Mouse (Mus musculus) CH12.LX (cell line): ENCODE data around the gene Pigk. TPM values are rescaled to one million over a fixed set of nuclear protein-coding genes. Genes with fewer than 3 reads are reported as not detected.

Experiments used
- DNase-seq: peaks from one replicate; pipeline ENCODE4 v3.0.0-alpha.2; 2013; ENCODE audit errors: extremely low read depth
- H3K27ac ChIP-seq: 2 replicates; pipeline ENCODE4 v1.5.1; 2012; ENCODE audit warnings: low read depth, mild to moderate bottlenecking, control low read depth, moderate library complexity; ENCODE audit not compliant: insufficient read depth
- H3K27me3 ChIP-seq: replicated peaks from 2 replicates; pipeline ENCODE3; 2012; ENCODE audit warnings: inconsistent platforms
- H3K36me3 ChIP-seq, 2 experiments: replicated peaks in 1 of 2; 2 replicates each; pipeline versions ENCODE3 to v1.6.1; 2012; ENCODE audit warnings: inconsistent platforms in 1 of 2, low read length in 1 of 2, mild to moderate bottlenecking in 1 of 2, mixed read lengths in 1 of 2, moderate library complexity in 1 of 2; ENCODE audit not compliant: control insufficient read depth in 1 of 2, insufficient read depth in 1 of 2
- H3K4me1 ChIP-seq, 2 experiments: 2 replicates each; pipeline ENCODE4 v1.6.1; 2012; ENCODE audit warnings: inconsistent platforms in 1 of 2, moderate library complexity in 1 of 2; ENCODE audit not compliant: insufficient read depth in 2 of 2, control insufficient read depth in 1 of 2
- H3K4me2 ChIP-seq: 2 replicates; pipeline ENCODE4 v1.6.1; 2012; ENCODE audit warnings: low read depth, mild to moderate bottlenecking, control low read depth; ENCODE audit not compliant: poor library complexity, insufficient read depth, severe bottlenecking
- H3K4me3 ChIP-seq, 3 experiments: fragments of 150-350 bp in 1 of 3; sonication (generic) in 1 of 3; replicated peaks in 1 of 3; 2 replicates each; pipeline versions ENCODE3 to v1.5.1; 2011 to 2012; ENCODE audit warnings: low read depth in 2 of 3, low read length in 2 of 3, mild to moderate bottlenecking in 2 of 3, moderate library complexity in 2 of 3, control low read depth in 1 of 3, improper control_type of control experiment in 1 of 3, inconsistent platforms in 1 of 3, mixed read lengths in 1 of 3; ENCODE audit not compliant: poor library complexity in 1 of 3
- H3K79me2 ChIP-seq: replicated peaks from 2 replicates; pipeline ENCODE4 v1.6.1; 2012; ENCODE audit warnings: mild to moderate bottlenecking, moderate library complexity; ENCODE audit not compliant: control insufficient read depth, poor library complexity, insufficient read depth, severe bottlenecking; ENCODE audit errors: extremely low read depth
- H3K9ac ChIP-seq: 2 replicates; pipeline ENCODE4 v1.6.1; 2012; ENCODE audit warnings: low read depth, mild to moderate bottlenecking, control low read depth, moderate library complexity; ENCODE audit not compliant: insufficient read depth
- H3K9me3 ChIP-seq: replicated peaks from 2 replicates; pipeline ENCODE3; 2012; ENCODE audit warnings: low read length, inconsistent platforms, mixed read lengths
- CHD1 ChIP-seq: IDR thresholded peaks from 2 replicates; pipeline ENCODE4 v1.6.1; 2012; ENCODE audit warnings: low read depth, low read length, improper control_type of control experiment, inconsistent platforms
- CHD2 ChIP-seq: IDR thresholded peaks from 2 replicates; pipeline ENCODE4 v1.6.1; 2011; ENCODE audit warnings: low read length, improper control_type of control experiment
- CTCF ChIP-seq, 2 experiments: IDR thresholded peaks in 1 of 2; conservative IDR thresholded peaks in 1 of 2; 2 replicates each; pipeline ENCODE4 v1.5.1; 2011 to 2012; ENCODE audit warnings: low read depth in 2 of 2, low read length in 2 of 2, improper control_type of control experiment in 1 of 2, inconsistent platforms in 1 of 2, mild to moderate bottlenecking in 1 of 2, moderate library complexity in 1 of 2
- E2F4 ChIP-seq: IDR thresholded peaks from 2 replicates; pipeline ENCODE4 v1.6.1; 2011; ENCODE audit warnings: low read depth, low read length, improper control_type of control experiment; ENCODE audit not compliant: insufficient replicate concordance
- ELF1 ChIP-seq: IDR thresholded peaks from 2 replicates; pipeline ENCODE4 v1.6.1; 2014; ENCODE audit warnings: low read depth, mild to moderate bottlenecking, inconsistent platforms, low read length, improper control_type of control experiment
- ETS1 ChIP-seq: conservative IDR thresholded peaks from 2 replicates; pipeline ENCODE4 v1.6.1; 2012; ENCODE audit warnings: low read depth, mild to moderate bottlenecking, inconsistent platforms, low read length, improper control_type of control experiment, moderate library complexity
- HCFC1 ChIP-seq: IDR thresholded peaks from 2 replicates; pipeline ENCODE4 v1.6.1; 2012; ENCODE audit warnings: low read depth, mild to moderate bottlenecking, inconsistent platforms, low read length, improper control_type of control experiment
- PAX5 ChIP-seq: IDR thresholded peaks from 2 replicates; pipeline ENCODE4 v1.6.1; 2012; ENCODE audit warnings: low read length, inconsistent platforms, mixed read lengths
- POLR2A ChIP-seq: IDR thresholded peaks from 2 replicates; pipeline ENCODE4 v1.6.1; 2011; ENCODE audit warnings: low read depth, mild to moderate bottlenecking, improper control_type of control experiment, low read length
- POLR2AphosphoS2 ChIP-seq: IDR thresholded peaks from 2 replicates; pipeline ENCODE4 v1.6.1; 2011; ENCODE audit warnings: low read depth, low read length, improper control_type of control experiment
- RAD21 ChIP-seq: IDR thresholded peaks from 2 replicates; pipeline ENCODE4 v1.6.1; 2011; ENCODE audit warnings: low read depth, mild to moderate bottlenecking, low read length, improper control_type of control experiment, moderate library complexity
- SIN3A ChIP-seq: IDR thresholded peaks from 2 replicates; pipeline ENCODE4 v1.6.1; 2012; ENCODE audit warnings: low read length, improper control_type of control experiment, inconsistent platforms
- SMC3 ChIP-seq: IDR thresholded peaks from 2 replicates; pipeline ENCODE4 v1.6.1; 2011; ENCODE audit warnings: low read depth, low read length, improper control_type of control experiment
- TBP ChIP-seq: conservative IDR thresholded peaks from 2 replicates; pipeline ENCODE4 v1.6.1; 2011; ENCODE audit warnings: low read depth, low read length, improper control_type of control experiment
- UBTF ChIP-seq: IDR thresholded peaks from 2 replicates; pipeline ENCODE4 v1.6.1; 2012; ENCODE audit warnings: low read depth, mild to moderate bottlenecking, inconsistent platforms, low read length, improper control_type of control experiment, moderate library complexity
- ZC3H11A ChIP-seq: IDR thresholded peaks from 2 replicates; pipeline ENCODE4 v1.6.1; 2012; ENCODE audit warnings: low read depth, mild to moderate bottlenecking, inconsistent platforms, low read length, improper control_type of control experiment
- dilution Hi-C: fragments of 300-500 bp; cut with MboI; formaldehyde crosslinking; loops from 2 replicates; pipeline ENCODE4 v1.14.3; 2020; ENCODE audit warnings: low sequenced_read_pairs; ENCODE audit not compliant: extremely low pct_unique_long_range_greater_than_20kb, extremely low pct_ligation_motif_present
- in situ Hi-C: fragments of 300-500 bp; cut with MboI; formaldehyde crosslinking; loops from 3 replicates; pipeline ENCODE4 v1.14.3; 2019; ENCODE audit warnings: low sequenced_read_pairs, low pct_ligation_motif_present, low pct_unique_long_range_greater_than_20kb, mixed read lengths
- polyA plus RNA-seq: library from polyadenylated mRNA; unstranded; fragments of >175 nt; gene quantifications from 2 replicates; pipeline ENCODE4 v1.2.1, GENCODE M21; 2012; ENCODE audit warnings: low read depth; ENCODE audit not compliant: insufficient read length
- total RNA-seq, 2 experiments: library from RNA; depleted of rRNA; stranded (reverse); fragments of 300-350 nt in 1 of 2; fragments of >200 nt in 1 of 2; gene quantifications; 2 replicates each; pipeline ENCODE4 v1.2.3; 2012 to 2014

Gene Pigk
- total and polyA plus RNA-seq, 3 experiments = 56.4 to 79.3 (median 67.5) TPM

DNA sequence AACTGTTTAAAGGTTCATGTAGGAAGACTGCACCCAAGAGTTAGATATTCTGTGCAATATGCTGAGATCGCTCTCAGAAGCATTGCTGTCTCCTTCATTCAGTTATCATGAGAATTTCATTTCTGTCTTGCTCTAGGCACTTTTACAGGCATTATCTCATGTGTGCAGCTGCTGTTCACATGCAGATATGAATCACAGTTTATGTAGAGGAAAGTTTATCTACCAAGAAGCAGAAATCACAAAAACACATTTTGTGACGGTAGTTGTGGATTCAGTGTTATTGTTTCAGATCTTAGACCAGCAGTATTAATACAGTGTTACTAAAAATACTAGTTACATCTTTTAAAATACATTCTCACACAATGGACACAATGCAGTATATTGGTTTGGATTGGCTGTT is 36.0 kb downstream of the Pigk start:
- in situ Hi-C loops (loop anchor here (10.0 to 25.0 kb wide), 3 partner anchors 365 to 638 kb away; partner anchors contain the start of gene Nexn), dilution Hi-C loops (no loop called here)
- Histone ChIP-seq H3K36me3 (peaks cover 17 to 68% of the 10 kb centered on the region in 2 experiments), H3K4me1 (no peaks in the 10 kb centered on the region), H3K4me3 (no peak overlapping the region), H3K9ac (no peak overlapping the region), H3K27ac (no peak overlapping the region), H3K4me2 (no peak overlapping the region), H3K9me3 (peaks cover 5% of the 10 kb centered on the region), H3K79me2 (no peaks in the 10 kb centered on the region), H3K27me3 (no peaks in the 10 kb centered on the region)
- DNase-seq = no peak
- no peak for TF ChIP-seq CHD1
- no peak for TF ChIP-seq ELF1
- no peak for TF ChIP-seq POLR2AphosphoS2
- TF ChIP-seq RAD21 = no peak
- TF ChIP-seq SMC3 = no peak
- TF ChIP-seq CHD2 = no peak
- no peak for TF ChIP-seq ETS1
- TF ChIP-seq HCFC1 = no peak
- no peak for TF ChIP-seq E2F4
- TF ChIP-seq PAX5 = no peak
- no peak for TF ChIP-seq POLR2A
- TF ChIP-seq TBP = no peak
- TF ChIP-seq SIN3A = no peak
- no peak for TF ChIP-seq UBTF

DNA sequence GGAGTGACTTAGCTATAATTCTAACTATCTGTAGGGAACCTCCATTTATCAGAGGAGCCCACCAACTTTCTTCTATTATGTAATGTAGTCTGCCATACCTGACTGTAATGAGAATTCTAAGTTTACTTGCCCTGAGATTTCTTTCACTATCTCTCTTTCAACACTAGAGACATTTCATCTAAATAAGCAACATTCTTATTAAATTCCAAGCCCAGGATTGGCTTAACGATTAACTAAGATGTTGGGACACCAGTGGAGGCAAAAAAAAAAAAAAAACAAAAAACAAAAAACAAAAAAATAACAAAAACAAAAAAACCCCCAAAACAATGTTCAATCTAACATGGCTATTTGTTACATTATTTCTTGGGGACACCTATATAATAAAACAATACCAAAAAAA is 39.0 kb downstream of the Pigk start:
- no peak for DNase-seq
- no peaks in the 10 kb centered on the region for H3K79me2 ChIP-seq
- dilution Hi-C loops = no loop called here
- peaks cover 5% of the 10 kb centered on the region for H3K9me3 ChIP-seq
- no peak overlapping the region for H3K4me2 ChIP-seq
- no peak overlapping the region for H3K27ac ChIP-seq
- peaks cover 17 to 69% of the 10 kb centered on the region in 2 experiments for H3K36me3 ChIP-seq
- TF ChIP-seq SIN3A (no peak), CTCF (conservative IDR thresholded peaks at IDR 0.05 in 1 of 2, IDR thresholded peaks at IDR 0.05 in 1 of 2; ENCODE audit: low read depth in 2 of 2, low read length in 2 of 2) (no peak), ELF1 (no peak), HCFC1 (no peak), PAX5 (no peak), ZC3H11A (no peak)
- TF ChIP-seq, all 38 proteins: peak for 0
- no peaks in the 10 kb centered on the region for H3K27me3 ChIP-seq
- in situ Hi-C loops = no loop called here
- no peak overlapping the region for H3K9ac ChIP-seq
- peaks cover 4 to 7% of the 10 kb centered on the region in 2 experiments for H3K4me1 ChIP-seq
- H3K4me3 ChIP-seq = no peak overlapping the region
